Mouse (Mus musculus) ES-Bruce4 (cell line): ENCODE data around the gene Cyp2d10.
"Not testable (repeated sequence)": the region's sequence is repeated elsewhere in the genome, so short reads cannot be mapped to it uniquely, and the experiment has no call there.

Source experiments
- CTCF ChIP-seq: IDR thresholded peaks from one replicate; pipeline ENCODE4 v1.8.1; 2011; ENCODE audit warnings: low read depth, low read length
- EP300 ChIP-seq: IDR thresholded peaks from 2 replicates; pipeline ENCODE4 v1.6.1; 2011; ENCODE audit warnings: low read depth, low read length; ENCODE audit not compliant: insufficient read depth
- POLR2A ChIP-seq: IDR thresholded peaks from one replicate; pipeline ENCODE4 v1.8.1; 2011; ENCODE audit warnings: low read length; ENCODE audit not compliant: insufficient read depth

DNA sequence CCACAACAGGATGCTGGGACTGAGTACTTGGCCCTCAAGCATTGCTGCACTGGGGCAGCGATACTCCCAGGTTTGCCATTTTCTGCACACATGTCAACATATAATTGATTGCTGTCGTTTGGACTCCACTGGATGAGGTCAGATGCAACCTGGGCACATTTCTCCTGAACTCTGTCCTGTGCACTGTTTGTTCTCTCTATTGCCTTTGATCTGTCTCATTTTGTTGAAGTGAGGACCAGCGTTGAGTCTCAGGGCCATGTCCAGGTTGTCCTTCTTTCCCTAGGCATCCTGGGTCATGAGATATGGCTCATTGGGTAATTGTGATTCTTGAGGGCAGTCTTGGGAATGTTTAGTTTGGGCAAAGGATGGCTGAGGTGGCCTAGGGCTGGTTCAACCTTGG is 11.0 kb downstream of the Cyp2d10 start:
- not testable (repeated sequence) for TF ChIP-seq CTCF, POLR2A, EP300
